Mouse (Mus musculus) midbrain, embryonic 12.5 days (tissue): Measurements from ENCODE around the gene Syne1. TPM values are rescaled to one million over a fixed set of nuclear protein-coding genes. Genes with fewer than 3 reads are reported as not detected.

Source experiments
- ATAC-seq: fragments of 200-750 bp; cut with Nextera tagmentation; 2 replicates; pipeline ENCODE4 v1.8.0; 2017; ENCODE audit warnings: low read depth, moderate TSS enrichment, moderate library complexity; ENCODE audit not compliant: low FRiP score
- H3K27ac ChIP-seq: fragments of 300-500 bp; sonication (generic); replicated peaks from 2 replicates; pipeline ENCODE4 v1.5.1; 2016; ENCODE audit warnings: mild to moderate bottlenecking
- H3K27me3 ChIP-seq: fragments of 300-500 bp; sonication (generic); 2 replicates; pipeline ENCODE4 v1.6.1; 2016; ENCODE audit warnings: mild to moderate bottlenecking
- H3K36me3 ChIP-seq: fragments of 300-500 bp; sonication (generic); 2 replicates; pipeline ENCODE4 v1.6.1; 2016
- H3K4me1 ChIP-seq: fragments of 300-500 bp; sonication (generic); 2 replicates; pipeline ENCODE4 v1.6.1; 2016
- H3K4me2 ChIP-seq: fragments of 300-500 bp; sonication (generic); replicated peaks from 2 replicates; pipeline ENCODE4 v1.6.1; 2016; ENCODE audit warnings: mild to moderate bottlenecking, moderate library complexity
- H3K4me3 ChIP-seq: fragments of 300-500 bp; sonication (generic); 2 replicates; pipeline ENCODE4 v1.5.1; 2016; ENCODE audit warnings: mild to moderate bottlenecking
- H3K9ac ChIP-seq: fragments of 300-500 bp; sonication (generic); replicated peaks from 2 replicates; pipeline ENCODE4 v1.6.1; 2016; ENCODE audit warnings: mild to moderate bottlenecking, moderate library complexity
- H3K9me3 ChIP-seq: fragments of 300-500 bp; sonication (generic); 2 replicates; pipeline ENCODE4 v1.6.1; 2016; ENCODE audit warnings: mild to moderate bottlenecking
- WGBS: fragments of 180-500 bp; shearing (Covaris S2); methylation state at CpG from one replicate; pipeline ENCODE4 v1.1.7; 2016; 5-methylcytosine and 5-hydroxymethylcytosine counted together
- polyA plus RNA-seq: library from polyadenylated mRNA; unstranded; fragments of >200 nt; fragmentation: Nextera tagmentation; extraction: Ambion mirVana; gene quantifications from 2 replicates; pipeline ENCODE4 v1.2.1, GENCODE M21; 2016

The Syne1 gene
- polyA plus RNA-seq, 1 experiment from 2014 or later, result 6.0 TPM

- Histone ChIP-seq H3K9ac (no peak overlapping the region), H3K36me3 (no peaks in the 10 kb centered on the region), H3K27ac (no peak overlapping the region), H3K27me3 (no peaks in the 10 kb centered on the region), H3K9me3 (no peaks in the 10 kb centered on the region), H3K4me2 (no peak overlapping the region), H3K4me1 (no peaks in the 10 kb centered on the region), H3K4me3 (no peak overlapping the region)
- no peak for ATAC-seq
- WGBS, result 90% methylated on average over 5 of the region's 5 CpGs
Observed at GRCm38 (mm10) chr10:5275769-5276168, 275.5 kb downstream of the Syne1 start.

DNA sequence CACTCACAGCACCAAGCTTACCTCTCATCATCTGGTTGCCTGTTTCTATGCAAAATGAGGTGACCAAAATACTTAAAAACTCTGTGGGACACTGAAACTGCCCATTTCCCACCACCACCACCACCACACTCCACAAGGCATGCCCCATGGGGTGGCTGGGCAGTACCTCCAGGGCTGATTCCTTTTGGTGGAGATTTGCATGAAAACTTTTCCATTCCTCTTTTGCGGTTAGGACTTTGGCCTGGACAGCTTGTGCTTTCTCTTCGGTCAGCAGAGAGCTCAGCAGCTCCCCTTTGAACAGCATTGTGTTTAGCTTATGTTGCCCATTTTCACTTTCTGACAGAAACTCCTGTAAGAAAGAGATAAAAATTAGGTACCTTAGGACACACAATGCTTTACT lies 280.6 kb downstream of the Syne1 start:
- Histone ChIP-seq H3K9me3 (no peaks in the 10 kb centered on the region), H3K36me3 (no peaks in the 10 kb centered on the region), H3K4me3 (no peak overlapping the region), H3K4me1 (no peaks in the 10 kb centered on the region), H3K4me2 (no peak overlapping the region), H3K27me3 (no peaks in the 10 kb centered on the region), H3K27ac (no peak overlapping the region), H3K9ac (no peak overlapping the region)
- WGBS, result 92% methylated on average over 2 of the region's 2 CpGs
- no peak for ATAC-seq

- Histone ChIP-seq H3K9me3 (no peaks in the 10 kb centered on the region), H3K9ac (no peak overlapping the region), H3K4me3 (no peak overlapping the region), H3K27ac (no peak overlapping the region), H3K27me3 (no peaks in the 10 kb centered on the region), H3K4me2 (no peak overlapping the region), H3K4me1 (no peaks in the 10 kb centered on the region), H3K36me3 (no peaks in the 10 kb centered on the region)
- no peak for ATAC-seq
- WGBS, result 67% methylated on average over 10 of the region's 10 CpGs
Observed at GRCm38 (mm10) chr10:5264418-5264817, 286.9 kb downstream of the Syne1 start.

DNA sequence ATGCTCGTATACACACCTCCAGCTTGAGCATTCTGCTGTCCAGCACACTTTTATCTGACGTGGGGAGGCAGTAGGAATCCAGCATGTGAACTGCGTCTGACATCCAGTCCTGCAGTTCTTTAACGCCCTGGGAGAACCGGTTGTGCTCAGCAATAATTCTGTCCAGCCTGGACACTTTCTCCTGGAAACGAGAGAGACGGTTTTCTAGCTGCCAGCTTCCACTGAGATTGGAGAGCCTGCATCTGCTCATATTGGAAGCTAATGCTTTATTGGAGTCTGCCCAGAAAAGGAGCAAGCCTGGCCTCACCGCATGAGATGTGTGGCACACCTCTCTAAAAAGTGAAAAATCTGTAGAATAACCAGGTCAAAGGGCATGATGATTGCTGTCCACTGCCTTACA lies 288.6 kb downstream of the Syne1 start:
- Histone ChIP-seq H3K36me3 (no peaks in the 10 kb centered on the region), H3K9me3 (no peaks in the 10 kb centered on the region), H3K4me2 (no peak overlapping the region), H3K27me3 (no peaks in the 10 kb centered on the region), H3K4me1 (no peaks in the 10 kb centered on the region), H3K9ac (no peak overlapping the region), H3K27ac (no peak overlapping the region), H3K4me3 (no peak overlapping the region)
- WGBS, result 86% methylated on average over 8 of the region's 8 CpGs
- ATAC-seq, result no peak

DNA sequence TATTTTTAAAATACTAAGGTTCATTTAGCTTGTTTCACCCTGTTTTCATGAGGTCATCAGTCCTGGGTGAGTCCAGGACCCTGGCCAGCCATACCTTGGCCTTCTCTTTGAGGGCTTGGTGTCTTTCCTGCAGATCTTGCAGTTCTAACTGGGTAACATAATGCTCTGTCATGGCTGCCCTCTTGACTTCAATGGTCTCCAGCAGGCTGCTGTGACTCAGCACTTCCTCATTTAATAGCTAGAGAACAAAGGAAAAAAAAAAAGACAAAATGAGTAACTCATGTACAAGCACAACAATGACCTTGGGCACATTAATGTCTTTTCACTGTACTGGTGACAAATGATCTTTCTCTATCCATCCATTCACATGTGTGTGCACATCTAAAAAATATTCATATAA lies 294.6 kb downstream of the Syne1 start:
- Histone ChIP-seq H3K27ac (no peak overlapping the region), H3K36me3 (no peaks in the 10 kb centered on the region), H3K4me2 (no peak overlapping the region), H3K9me3 (no peaks in the 10 kb centered on the region), H3K27me3 (no peaks in the 10 kb centered on the region), H3K9ac (no peak overlapping the region), H3K4me3 (no peak overlapping the region), H3K4me1 (no peaks in the 10 kb centered on the region)
- no peak for ATAC-seq

GRCm38 (mm10) chr10:5253752-5254151 lies 297.5 kb downstream of the Syne1 start:
- Histone ChIP-seq H3K36me3 (no peaks in the 10 kb centered on the region), H3K9ac (no peak overlapping the region), H3K27me3 (no peaks in the 10 kb centered on the region), H3K9me3 (no peaks in the 10 kb centered on the region), H3K4me2 (no peak overlapping the region), H3K4me3 (no peak overlapping the region), H3K4me1 (no peaks in the 10 kb centered on the region), H3K27ac (no peak overlapping the region)
- no peak for ATAC-seq

DNA sequence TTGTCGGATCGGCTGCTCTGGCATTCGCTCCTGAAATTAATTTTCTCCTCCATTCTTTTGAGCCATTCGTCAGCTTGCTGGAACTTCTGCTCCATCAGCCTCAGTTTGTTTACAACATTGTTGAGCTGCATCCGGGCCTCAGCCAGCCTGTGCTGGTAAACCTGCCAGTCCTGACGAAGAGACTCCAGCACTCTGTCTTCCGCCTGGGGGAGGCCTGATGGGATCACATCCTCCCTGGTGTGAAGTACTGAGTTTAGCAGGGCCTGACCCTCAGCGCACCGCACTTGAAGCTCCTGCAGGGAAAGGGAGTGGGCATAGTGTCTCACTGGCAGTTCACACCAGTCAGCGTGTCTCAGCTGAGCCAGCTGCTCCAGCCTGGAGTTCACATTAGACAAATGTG lies 300.6 kb downstream of the Syne1 start:
- Histone ChIP-seq H3K9me3 (no peaks in the 10 kb centered on the region), H3K9ac (no peak overlapping the region), H3K4me1 (no peaks in the 10 kb centered on the region), H3K36me3 (no peaks in the 10 kb centered on the region), H3K4me3 (no peak overlapping the region), H3K27ac (no peak overlapping the region), H3K27me3 (no peaks in the 10 kb centered on the region), H3K4me2 (no peak overlapping the region)
- no peak for ATAC-seq
- WGBS, result 76% methylated on average over 10 of the region's 10 CpGs

DNA sequence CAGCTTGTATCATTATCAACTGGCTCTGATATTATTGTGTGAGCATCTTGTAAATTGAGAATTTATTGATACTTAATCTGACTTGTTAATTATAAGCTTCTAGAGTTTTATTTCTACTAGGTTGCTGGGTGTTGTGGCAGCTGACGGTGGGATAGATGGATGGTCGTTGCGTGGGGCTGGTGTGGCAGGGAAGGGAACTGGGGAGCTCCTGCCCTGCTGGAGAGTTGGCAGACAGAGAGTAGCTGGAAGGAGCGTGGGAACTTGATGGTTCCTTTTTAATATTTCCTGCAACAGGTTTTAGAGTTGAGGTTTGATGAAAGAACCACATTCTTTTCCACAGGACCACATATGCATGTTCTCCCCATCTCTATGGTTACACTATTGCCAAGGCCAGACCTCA lies 311.6 kb downstream of the Syne1 start:
- WGBS, result 52% methylated on average over 4 of the region's 4 CpGs
- no peaks in the 10 kb centered on the region for H3K36me3 ChIP-seq
- H3K9ac ChIP-seq, result no peak overlapping the region
- no peaks in the 10 kb centered on the region for H3K27me3 ChIP-seq
- no peaks in the 10 kb centered on the region for H3K9me3 ChIP-seq
- no peak overlapping the region for H3K4me3 ChIP-seq
- no peak for ATAC-seq
- no peak overlapping the region for H3K27ac ChIP-seq
- H3K4me1 ChIP-seq, result no peaks in the 10 kb centered on the region; the same call in 1 of the 2 replicates
- no peak overlapping the region for H3K4me2 ChIP-seq

GRCm38 (mm10) chr10:5236926-5237325 lies 314.4 kb downstream of the Syne1 start:
- Histone ChIP-seq H3K27me3 (no peaks in the 10 kb centered on the region), H3K27ac (no peak overlapping the region), H3K4me1 (no peaks in the 10 kb centered on the region; the same call in 1 of the 2 replicates), H3K4me3 (no peak overlapping the region), H3K4me2 (no peak overlapping the region), H3K36me3 (no peaks in the 10 kb centered on the region), H3K9ac (no peak overlapping the region), H3K9me3 (no peaks in the 10 kb centered on the region)
- 47% methylated on average over 4 of the region's 4 CpGs for WGBS
- ATAC-seq, result no peak

DNA sequence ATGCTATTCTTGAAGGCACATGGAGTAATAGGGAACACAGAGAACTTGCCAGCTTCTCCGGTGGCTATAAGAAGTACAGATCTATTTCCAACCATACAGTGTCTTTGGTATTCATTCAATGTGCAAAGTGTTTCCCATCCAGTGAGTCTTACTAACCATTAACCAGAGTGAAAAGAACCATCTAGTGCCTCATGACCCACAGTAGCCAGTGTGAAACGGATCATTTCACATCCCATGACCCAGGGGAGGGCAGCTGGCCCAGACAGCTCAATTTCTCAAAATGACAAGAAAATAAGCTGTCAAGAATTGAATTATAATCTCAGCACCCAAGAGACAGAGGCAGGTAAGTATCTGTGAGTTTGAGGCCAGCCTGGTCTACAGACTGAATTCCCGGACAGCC lies 315.1 kb downstream of the Syne1 start:
- H3K4me1 ChIP-seq, result no peaks in the 10 kb centered on the region; the same call in 1 of the 2 replicates
- H3K27ac ChIP-seq, result no peak overlapping the region
- 85% methylated on average over 3 of the region's 3 CpGs for WGBS
- H3K27me3 ChIP-seq, result no peaks in the 10 kb centered on the region
- no peak for ATAC-seq
- H3K9me3 ChIP-seq, result no peaks in the 10 kb centered on the region
- no peak overlapping the region for H3K4me2 ChIP-seq
- H3K4me3 ChIP-seq, result no peak overlapping the region
- no peaks in the 10 kb centered on the region for H3K36me3 ChIP-seq
- H3K9ac ChIP-seq, result no peak overlapping the region

- H3K27me3 ChIP-seq, result no peaks in the 10 kb centered on the region
- no peak overlapping the region for H3K27ac ChIP-seq
- no peaks in the 10 kb centered on the region; the same call in 1 of the 2 replicates for H3K4me1 ChIP-seq
- no peaks in the 10 kb centered on the region for H3K36me3 ChIP-seq
- no peak overlapping the region for H3K4me2 ChIP-seq
- H3K9ac ChIP-seq, result no peak overlapping the region
- no peaks in the 10 kb centered on the region for H3K9me3 ChIP-seq
- H3K4me3 ChIP-seq, result no peak overlapping the region
- no peak for ATAC-seq
- 76% methylated on average over 9 of the region's 9 CpGs for WGBS
Observed at GRCm38 (mm10) chr10:5234721-5235501, 316.4 kb downstream of the Syne1 start.

GRCm38 (mm10) chr10:5229129-5229528 lies 322.2 kb downstream of the Syne1 start:
- H3K36me3 ChIP-seq, result no peaks in the 10 kb centered on the region
- no peak for ATAC-seq
- no peaks in the 10 kb centered on the region for H3K4me1 ChIP-seq
- no peak overlapping the region for H3K9ac ChIP-seq
- no peak overlapping the region for H3K4me2 ChIP-seq
- no peak overlapping the region for H3K4me3 ChIP-seq
- H3K9me3 ChIP-seq, result no peaks in the 10 kb centered on the region
- H3K27me3 ChIP-seq, result no peaks in the 10 kb centered on the region
- 92% methylated on average over 8 of the region's 8 CpGs for WGBS
- no peak overlapping the region for H3K27ac ChIP-seq
